Mouse (Mus musculus): ENCODE results near the gene Sypl. TPM values are rescaled to one million over a fixed set of nuclear protein-coding genes. Genes with fewer than 3 reads are reported as not detected.

Sypl gene
- total and polyA plus RNA-seq, 3 experiments, result 13.3 to 110 (median 52.8) TPM

GRCm38 (mm10) chr12:32921071-32921470 lies 32.6 kb upstream of the Sypl start:
- no peak overlapping the region for H3K9ac ChIP-seq (ENCODE audit: control insufficient read depth, low read depth, low read length, poor library complexity, severe bottlenecking)
- H3K36me3 ChIP-seq (ENCODE audit: control insufficient read depth in 1 of 2, insufficient read depth in 2 of 2, low read length in 2 of 2), result no peaks in the 10 kb centered on the region
- no peaks in the 10 kb centered on the region for H3K4me1 ChIP-seq (ENCODE audit: control insufficient read depth in 1 of 2, insufficient read depth in 2 of 2, low read length in 2 of 2)
- H3K27me3 ChIP-seq (ENCODE audit: control insufficient read depth in 1 of 2, insufficient read depth in 2 of 2, low read length in 2 of 2), result peaks cover 0 to 8% of the 10 kb centered on the region in 2 experiments; a peak in 3 of 4 replicates
- no peaks in the 10 kb centered on the region for H3K79me2 ChIP-seq (ENCODE audit: control insufficient read depth, insufficient read depth, low read length, poor library complexity)
- TF ChIP-seq CTCF (IDR thresholded peaks at IDR 0.05 in 2 of 3, conservative IDR thresholded peaks at IDR 0.05 in 1 of 3; ENCODE audit: control insufficient read depth in 1 of 3, insufficient read depth in 1 of 3, low read depth in 2 of 3, low read length in 3 of 3, poor library complexity in 1 of 3, severe bottlenecking in 1 of 3) (no peak), KAT2A (conservative IDR thresholded peaks at IDR 0.05; ENCODE audit: low read depth, low read length) (no peak), ZMIZ1 (IDR thresholded peaks at IDR 0.05; ENCODE audit: low read depth, low read length) (no peak), USF2 (IDR thresholded peaks at IDR 0.05; ENCODE audit: borderline replicate concordance in 1 of 2, insufficient read depth in 1 of 2, low read depth in 1 of 2, low read length in 2 of 2) (no peak), E2F4 (IDR thresholded peaks at IDR 0.05; ENCODE audit: borderline replicate concordance, low read depth, low read length) (no peak), NELFE (IDR thresholded peaks at IDR 0.05; ENCODE audit: low read depth, low read length) (no peak), RAD21 (IDR thresholded peaks at IDR 0.05; ENCODE audit: low read depth, low read length) (no peak), POLR2AphosphoS5 (IDR thresholded peaks at IDR 0.05; ENCODE audit: borderline replicate concordance, low read depth, low read length) (no peak), ELF1 (IDR thresholded peaks at IDR 0.05; ENCODE audit: low read depth, low read length) (no peak), RCOR1 (IDR thresholded peaks at IDR 0.05; ENCODE audit: low read depth, low read length) (no peak), ZNF384 (IDR thresholded peaks at IDR 0.05; ENCODE audit: low read depth, low read length) (no peak), MXI1 (IDR thresholded peaks at IDR 0.05; ENCODE audit: low read depth, low read length) (no peak)
- no peak for DNase-seq (ENCODE audit: low read depth, low spot score)
- H3K4me3 ChIP-seq (ENCODE audit: control insufficient read depth in 1 of 2, insufficient read depth in 1 of 2, low read depth in 2 of 2, low read length in 2 of 2), result no peak overlapping the region
- H3K9me3 ChIP-seq (replicated peaks; ENCODE audit: insufficient read depth, low read length), result no peaks in the 10 kb centered on the region
- H3K27ac ChIP-seq (ENCODE audit: control insufficient read depth, low read depth, low read length), result no peak overlapping the region

DNA sequence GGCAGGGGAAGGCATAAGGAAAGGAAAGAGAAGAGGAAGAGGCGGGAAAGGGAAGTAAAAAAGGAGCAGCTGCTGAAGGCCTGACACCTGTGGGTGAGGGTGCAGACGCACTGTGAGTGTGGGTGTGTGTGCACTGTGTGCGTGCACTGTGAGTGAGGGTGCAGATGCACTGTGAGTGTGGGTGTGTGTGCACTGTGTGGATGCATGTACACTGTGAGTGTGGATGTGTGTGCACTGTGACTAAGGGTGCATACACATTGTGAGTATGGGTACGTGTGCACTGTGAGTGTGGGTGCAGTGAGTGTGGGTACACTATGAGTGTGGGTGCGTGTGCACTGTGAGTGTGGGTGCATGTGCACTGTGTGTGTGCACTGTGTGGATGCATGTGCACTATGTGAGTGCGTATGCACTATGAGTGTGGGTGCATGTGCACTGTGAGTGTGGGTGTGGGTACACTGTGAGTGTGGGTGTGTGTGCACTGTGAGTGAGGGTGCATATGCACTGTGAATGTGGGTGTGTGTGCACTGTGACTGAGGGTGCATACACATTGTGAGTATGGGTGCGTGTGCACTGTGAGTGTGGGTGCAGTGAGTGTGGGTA lies 32.1 kb upstream of the Sypl start:
- no peaks in the 10 kb centered on the region for H3K4me1 ChIP-seq (ENCODE audit: control insufficient read depth in 1 of 2, insufficient read depth in 2 of 2, low read length in 2 of 2)
- TF ChIP-seq TBP (IDR thresholded peaks at IDR 0.05; ENCODE audit: low read depth, low read length) (no peak), CHD1 (IDR thresholded peaks at IDR 0.05; ENCODE audit: low read depth, low read length) (no peak), MAFK (IDR thresholded peaks at IDR 0.05; ENCODE audit: borderline replicate concordance, low read depth, low read length) (no peak), POLR2AphosphoS5 (IDR thresholded peaks at IDR 0.05; ENCODE audit: borderline replicate concordance, low read depth, low read length) (0 out of 2 replicates have a peak, but pooled peaks have one; percentile 51), ELF1 (IDR thresholded peaks at IDR 0.05; ENCODE audit: low read depth, low read length) (no peak), UBTF (IDR thresholded peaks at IDR 0.05; ENCODE audit: borderline replicate concordance, insufficient read depth, low read depth, low read length) (no peak), NRF1 (IDR thresholded peaks at IDR 0.05; ENCODE audit: insufficient read depth, low read depth, low read length, poor library complexity, severe bottlenecking) (no peak)
- H3K4me3 ChIP-seq (ENCODE audit: control insufficient read depth in 1 of 2, insufficient read depth in 1 of 2, low read depth in 2 of 2, low read length in 2 of 2), result no peak overlapping the region
- H3K9me3 ChIP-seq (replicated peaks; ENCODE audit: insufficient read depth, low read length), result no peaks in the 10 kb centered on the region
- no peak overlapping the region for H3K27ac ChIP-seq (ENCODE audit: control insufficient read depth, low read depth, low read length)
- H3K9ac ChIP-seq (ENCODE audit: control insufficient read depth, low read depth, low read length, poor library complexity, severe bottlenecking), result no peak overlapping the region
- no peak for DNase-seq (ENCODE audit: low read depth, low spot score)
- peaks cover 0 to 8% of the 10 kb centered on the region in 2 experiments; a peak in 3 of 4 replicates for H3K27me3 ChIP-seq (ENCODE audit: control insufficient read depth in 1 of 2, insufficient read depth in 2 of 2, low read length in 2 of 2)
- no peaks in the 10 kb centered on the region for H3K36me3 ChIP-seq (ENCODE audit: control insufficient read depth in 1 of 2, insufficient read depth in 2 of 2, low read length in 2 of 2)
- H3K79me2 ChIP-seq (ENCODE audit: control insufficient read depth, insufficient read depth, low read length, poor library complexity), result no peaks in the 10 kb centered on the region
